Mouse (Mus musculus) brain, embryonic 14.5 days (tissue): ENCODE results near the gene Lcor.

Experiments
- CTCF ChIP-seq: fragments of 200-500 bp; IDR thresholded peaks from 2 replicates; pipeline ENCODE4 v1.5.1; 2012; ENCODE audit warnings: inconsistent platforms, mild to moderate bottlenecking, moderate library complexity, borderline replicate concordance; ENCODE audit not compliant: insufficient read depth, insufficient read length; ENCODE audit errors: extremely low read depth
- POLR2A ChIP-seq: fragments of 200-500 bp; IDR thresholded peaks from 2 replicates; pipeline ENCODE4 v1.6.1; 2012; ENCODE audit warnings: mild to moderate bottlenecking, inconsistent platforms, borderline replicate concordance; ENCODE audit not compliant: poor library complexity, insufficient read depth, insufficient read length, severe bottlenecking; ENCODE audit errors: extremely low read depth

GRCm38 (mm10) chr19:41522246-41522645 lies 39.8 kb downstream of the Lcor start:
- no peak for TF ChIP-seq POLR2A
- no peak for TF ChIP-seq CTCF
